Mouse (Mus musculus): Measurements from ENCODE around the gene Frmpd2. TPM values are rescaled to one million over a fixed set of nuclear protein-coding genes. Genes with fewer than 3 reads are reported as not detected.

Gene Frmpd2
- total and polyA plus RNA-seq, 2 experiments: not detected

DNA sequence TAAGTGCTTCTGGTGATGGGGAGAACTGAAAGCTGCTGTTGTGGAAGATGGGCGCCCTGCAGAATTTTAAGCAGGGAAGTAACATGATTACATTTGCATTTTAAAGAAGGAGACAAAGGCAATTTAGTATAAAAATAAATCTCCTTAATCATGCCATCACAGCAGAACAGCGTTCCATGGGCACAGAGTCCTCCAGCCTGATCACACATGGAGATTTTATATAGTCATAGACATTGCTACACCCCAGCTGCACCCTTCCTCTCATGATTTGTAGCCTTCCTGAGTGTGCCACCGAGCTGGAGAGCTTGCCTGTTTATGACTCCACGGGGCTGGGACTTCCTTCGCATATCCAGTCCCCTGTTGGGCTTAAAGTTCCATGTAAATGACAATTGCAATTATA is 42.4 kb downstream of the Frmpd2 start:
- Histone ChIP-seq H3K27me3 (ENCODE audit: control insufficient read depth, insufficient read depth, low read length) (no peaks in the 10 kb centered on the region), H3K27ac (replicated peaks; ENCODE audit: insufficient read depth, low read depth, low read length) (no peak overlapping the region), H3K4me1 (ENCODE audit: control insufficient read depth, insufficient read depth, low read length) (no peaks in the 10 kb centered on the region), H3K79me2 (ENCODE audit: control insufficient read depth, insufficient read depth, low read length) (no peaks in the 10 kb centered on the region), H3K9ac (ENCODE audit: low read depth, low read length) (no peak overlapping the region), H3K4me3 (ENCODE audit: insufficient read depth, low read depth, low read length) (no peak overlapping the region), H3K36me3 (ENCODE audit: control insufficient read depth, insufficient read depth, low read length) (no peaks in the 10 kb centered on the region)
- no peak for DNase-seq (ENCODE audit: extremely low read depth, low read depth, low spot score)
- TF ChIP-seq CTCF (IDR thresholded peaks at IDR 0.05; ENCODE audit: low read depth, low read length) (no peak), POLR2A (IDR thresholded peaks at IDR 0.05; ENCODE audit: extremely low read depth, insufficient read depth, low read length) (no peak)
- 67% methylated on average over 5 of the region's 5 CpGs for WGBS

DNA sequence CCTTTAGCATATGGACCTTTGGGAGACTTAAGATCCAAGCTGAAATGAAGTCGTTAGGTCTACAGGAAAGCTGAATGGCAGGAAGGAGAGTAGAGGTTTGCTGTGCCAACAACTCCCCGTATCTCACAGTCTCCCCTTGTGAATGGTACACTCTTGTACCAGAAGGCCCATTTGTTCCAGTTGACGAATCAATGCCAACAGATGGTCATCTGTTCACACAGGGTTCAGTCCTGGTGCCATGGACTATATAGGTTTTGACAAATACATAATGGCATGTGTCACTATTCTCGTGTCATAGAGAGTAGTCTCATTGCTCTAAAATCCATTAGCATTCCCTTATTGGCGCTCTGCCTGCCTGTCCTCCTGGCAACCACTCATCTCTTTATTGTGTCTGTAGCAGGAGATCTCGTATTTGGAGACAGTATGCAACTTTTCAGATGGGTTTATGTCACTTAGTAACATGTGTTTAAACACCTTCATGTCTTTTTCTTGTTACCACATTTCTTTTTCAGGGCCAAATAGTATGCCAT is 43.3 kb downstream of the Frmpd2 start:
- Histone ChIP-seq H3K27me3 (ENCODE audit: control insufficient read depth, insufficient read depth, low read length) (no peaks in the 10 kb centered on the region), H3K36me3 (ENCODE audit: control insufficient read depth, insufficient read depth, low read length) (no peaks in the 10 kb centered on the region), H3K79me2 (ENCODE audit: control insufficient read depth, insufficient read depth, low read length) (no peaks in the 10 kb centered on the region), H3K27ac (replicated peaks; ENCODE audit: insufficient read depth, low read depth, low read length) (no peak overlapping the region), H3K9ac (ENCODE audit: low read depth, low read length) (no peak overlapping the region), H3K4me3 (ENCODE audit: insufficient read depth, low read depth, low read length) (no peak overlapping the region), H3K4me1 (ENCODE audit: control insufficient read depth, insufficient read depth, low read length) (no peaks in the 10 kb centered on the region)
- TF ChIP-seq POLR2A (IDR thresholded peaks at IDR 0.05; ENCODE audit: extremely low read depth, insufficient read depth, low read length) (no peak), CTCF (IDR thresholded peaks at IDR 0.05; ENCODE audit: low read depth, low read length) (no peak)
- 72% methylated on average over 6 of the region's 6 CpGs for WGBS
- DNase-seq (ENCODE audit: extremely low read depth, low read depth, low spot score): no peak

DNA sequence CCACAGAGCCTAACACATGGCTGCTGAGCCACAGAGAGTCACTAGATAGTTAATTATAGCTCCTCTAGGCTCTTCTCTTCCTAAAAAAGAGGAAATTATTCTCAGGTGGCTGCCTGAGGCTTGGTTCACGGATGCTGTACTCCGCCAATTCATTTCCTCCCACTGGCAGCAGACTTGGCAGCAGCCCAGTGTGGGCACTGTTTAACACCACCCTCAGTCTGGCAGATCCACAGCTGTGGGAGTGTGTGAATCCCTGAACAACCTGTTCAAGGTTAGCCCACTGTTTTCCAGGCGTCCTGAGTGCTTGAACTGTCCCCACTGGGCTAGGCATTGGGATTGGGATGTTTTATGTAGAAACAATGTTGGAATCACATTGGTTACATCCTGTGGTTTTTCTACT is 50.0 kb downstream of the Frmpd2 start:
- DNase-seq (ENCODE audit: extremely low read depth, low read depth, low spot score): no peak
- TF ChIP-seq POLR2A (IDR thresholded peaks at IDR 0.05; ENCODE audit: extremely low read depth, insufficient read depth, low read length) (no peak), CTCF (IDR thresholded peaks at IDR 0.05; ENCODE audit: low read depth, low read length) (no peak)
- no peaks in the 10 kb centered on the region for H3K27me3 ChIP-seq (ENCODE audit: control insufficient read depth, insufficient read depth, low read length)
- no peaks in the 10 kb centered on the region for H3K36me3 ChIP-seq (ENCODE audit: control insufficient read depth, insufficient read depth, low read length)
- no peaks in the 10 kb centered on the region for H3K79me2 ChIP-seq (ENCODE audit: control insufficient read depth, insufficient read depth, low read length)
- no peak overlapping the region for H3K4me3 ChIP-seq (ENCODE audit: insufficient read depth, low read depth, low read length)
- no peaks in the 10 kb centered on the region for H3K4me1 ChIP-seq (ENCODE audit: control insufficient read depth, insufficient read depth, low read length)
- H3K9ac ChIP-seq (ENCODE audit: low read depth, low read length): no peak overlapping the region
- H3K27ac ChIP-seq (replicated peaks; ENCODE audit: insufficient read depth, low read depth, low read length): no peak overlapping the region
- WGBS: 55% methylated on average over 3 of the region's 3 CpGs

DNA sequence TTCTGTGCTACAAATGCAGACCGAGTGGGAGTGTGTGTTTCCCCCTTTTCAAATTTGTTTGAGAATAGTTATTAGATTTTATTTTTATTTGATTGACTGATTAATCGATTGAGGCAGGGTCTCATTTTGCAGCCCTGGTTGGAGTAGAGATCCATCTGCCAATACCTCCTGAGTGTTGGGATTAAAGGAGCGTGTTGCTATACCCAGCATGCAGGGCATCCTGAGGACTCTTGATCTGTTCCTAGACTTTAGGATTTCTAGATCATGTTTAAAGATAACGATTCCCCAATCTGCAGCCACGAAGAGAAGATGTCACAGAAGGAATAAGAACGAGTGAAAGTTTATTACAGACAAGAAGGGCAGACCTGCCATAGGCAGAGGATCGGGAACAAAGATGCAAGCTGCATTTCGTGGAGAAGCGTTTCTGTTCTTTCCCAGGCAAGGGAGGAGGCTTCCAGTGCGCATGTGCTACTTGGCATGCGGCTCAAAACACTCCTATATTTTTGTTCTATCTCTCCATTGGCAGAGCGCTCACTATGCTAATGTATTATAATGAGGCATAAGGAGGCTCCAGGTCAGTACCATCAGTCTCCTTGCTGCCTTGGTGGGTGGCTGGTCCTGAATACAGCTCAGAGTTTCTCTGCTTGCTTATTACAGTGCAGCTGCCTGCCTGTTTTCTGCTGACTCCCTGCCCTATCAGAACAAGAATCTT is 53.9 kb downstream of the Frmpd2 start:
- H3K4me1 ChIP-seq (ENCODE audit: control insufficient read depth, insufficient read depth, low read length): no peaks in the 10 kb centered on the region
- TF ChIP-seq POLR2A (IDR thresholded peaks at IDR 0.05; ENCODE audit: extremely low read depth, insufficient read depth, low read length): no peak
- no peak for TF ChIP-seq CTCF (IDR thresholded peaks at IDR 0.05; ENCODE audit: low read depth, low read length)
- no peak overlapping the region for H3K27ac ChIP-seq (replicated peaks; ENCODE audit: insufficient read depth, low read depth, low read length)
- H3K27me3 ChIP-seq (ENCODE audit: control insufficient read depth, insufficient read depth, low read length): peaks cover 2% of the 10 kb centered on the region; the same call in 1 of the 2 replicates
- no peak for DNase-seq (ENCODE audit: extremely low read depth, low read depth, low spot score)
- H3K36me3 ChIP-seq (ENCODE audit: control insufficient read depth, insufficient read depth, low read length): no peaks in the 10 kb centered on the region
- no peak overlapping the region for H3K9ac ChIP-seq (ENCODE audit: low read depth, low read length)
- H3K4me3 ChIP-seq (ENCODE audit: insufficient read depth, low read depth, low read length): no peak overlapping the region
- WGBS: 68% methylated on average over 12 of the region's 12 CpGs
- no peaks in the 10 kb centered on the region for H3K79me2 ChIP-seq (ENCODE audit: control insufficient read depth, insufficient read depth, low read length)

DNA sequence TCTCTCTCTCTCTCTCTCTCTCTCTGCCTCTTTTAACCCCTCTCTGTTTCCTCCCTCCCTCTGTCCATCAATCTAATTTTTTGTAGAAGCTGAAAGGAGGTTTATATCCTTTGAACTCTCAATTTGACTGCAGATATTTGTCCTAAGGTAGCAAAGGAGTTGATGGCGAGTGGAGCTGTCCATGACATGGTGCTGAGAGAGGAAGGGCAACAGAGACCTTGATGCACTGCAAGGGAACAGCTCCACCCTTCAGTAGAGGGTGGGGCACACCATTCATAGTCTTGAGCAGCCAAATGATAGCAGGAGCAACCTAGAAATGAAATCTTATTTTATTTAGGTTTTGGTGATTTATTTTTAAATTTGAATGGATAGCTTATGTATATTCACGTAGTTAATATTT is 55.1 kb downstream of the Frmpd2 start:
- Histone ChIP-seq H3K9ac (ENCODE audit: low read depth, low read length) (no peak overlapping the region), H3K27me3 (ENCODE audit: control insufficient read depth, insufficient read depth, low read length) (peaks cover 2% of the 10 kb centered on the region; the same call in 1 of the 2 replicates), H3K4me1 (ENCODE audit: control insufficient read depth, insufficient read depth, low read length) (no peaks in the 10 kb centered on the region), H3K36me3 (ENCODE audit: control insufficient read depth, insufficient read depth, low read length) (no peaks in the 10 kb centered on the region), H3K27ac (replicated peaks; ENCODE audit: insufficient read depth, low read depth, low read length) (no peak overlapping the region), H3K79me2 (ENCODE audit: control insufficient read depth, insufficient read depth, low read length) (no peaks in the 10 kb centered on the region), H3K4me3 (ENCODE audit: insufficient read depth, low read depth, low read length) (no peak overlapping the region)
- DNase-seq (ENCODE audit: extremely low read depth, low read depth, low spot score): no peak
- no peak for TF ChIP-seq POLR2A (IDR thresholded peaks at IDR 0.05; ENCODE audit: extremely low read depth, insufficient read depth, low read length)
- TF ChIP-seq CTCF (IDR thresholded peaks at IDR 0.05; ENCODE audit: low read depth, low read length): no peak
- WGBS: 62% methylated on average over 2 of the region's 2 CpGs

DNA sequence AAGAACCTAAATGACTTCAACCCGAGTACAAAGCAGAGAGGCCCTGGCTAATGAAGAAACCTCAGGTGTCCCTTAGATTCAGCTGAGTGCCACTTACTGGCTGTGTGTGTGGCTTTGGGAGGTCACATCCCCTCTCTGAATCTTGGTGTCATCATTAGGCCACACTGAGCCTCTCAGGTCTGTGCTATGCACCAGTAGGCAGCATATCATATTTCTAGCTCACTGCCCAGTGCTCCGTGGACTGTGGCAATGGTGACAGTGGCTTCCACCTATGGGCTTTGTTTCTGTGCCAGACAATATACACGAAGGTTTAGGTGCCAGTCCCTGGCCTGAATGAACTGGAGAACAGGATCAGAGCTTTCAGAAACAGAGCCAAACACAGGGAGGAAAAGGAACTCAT is 56.4 kb downstream of the Frmpd2 start:
- Histone ChIP-seq H3K4me3 (ENCODE audit: insufficient read depth, low read depth, low read length) (no peak overlapping the region), H3K4me1 (ENCODE audit: control insufficient read depth, insufficient read depth, low read length) (no peaks in the 10 kb centered on the region), H3K9ac (ENCODE audit: low read depth, low read length) (no peak overlapping the region), H3K27ac (replicated peaks; ENCODE audit: insufficient read depth, low read depth, low read length) (no peak overlapping the region), H3K36me3 (ENCODE audit: control insufficient read depth, insufficient read depth, low read length) (no peaks in the 10 kb centered on the region), H3K27me3 (ENCODE audit: control insufficient read depth, insufficient read depth, low read length) (peaks cover 2% of the 10 kb centered on the region; the same call in 1 of the 2 replicates), H3K79me2 (ENCODE audit: control insufficient read depth, insufficient read depth, low read length) (no peaks in the 10 kb centered on the region)
- DNase-seq (ENCODE audit: extremely low read depth, low read depth, low spot score): no peak
- WGBS: 58% methylated on average over 3 of the region's 3 CpGs
- TF ChIP-seq POLR2A (IDR thresholded peaks at IDR 0.05; ENCODE audit: extremely low read depth, insufficient read depth, low read length) (no peak), CTCF (IDR thresholded peaks at IDR 0.05; ENCODE audit: low read depth, low read length) (no peak)

All from liver, adult 2 months (tissue).